Mouse (Mus musculus) megakaryocyte, embryonic 14.5 days (primary cell): ENCODE measurements around the gene Serbp1. TPM values are rescaled to one million over a fixed set of nuclear protein-coding genes. Genes with fewer than 3 reads are reported as not detected.

ENCODE experiments used
- H3K27me3 ChIP-seq: replicated peaks from 2 replicates; pipeline ENCODE3; 2012; ENCODE audit warnings: inconsistent platforms
- H3K36me3 ChIP-seq: replicated peaks from 2 replicates; pipeline ENCODE3; 2012; ENCODE audit warnings: low read length, inconsistent platforms, mixed read lengths
- H3K4me1 ChIP-seq: 2 replicates; pipeline ENCODE4 v1.6.1; 2012; ENCODE audit warnings: inconsistent platforms
- H3K4me3 ChIP-seq: replicated peaks from 2 replicates; pipeline ENCODE3; 2012; ENCODE audit warnings: moderate library complexity, mild to moderate bottlenecking, inconsistent platforms
- H3K9me3 ChIP-seq: 2 replicates; pipeline ENCODE4 v1.6.1; 2012; ENCODE audit warnings: inconsistent platforms
- FLI1 ChIP-seq: IDR thresholded peaks from 2 replicates; pipeline ENCODE4 v1.6.1; 2012; ENCODE audit warnings: low read length, inconsistent platforms, mixed read lengths
- GATA1 ChIP-seq: IDR thresholded peaks from 3 replicates; pipeline ENCODE4 v1.6.1; 2012; ENCODE audit warnings: mixed read lengths, low read length, inconsistent platforms, borderline replicate concordance
- polyA plus RNA-seq: library from polyadenylated mRNA; stranded (reverse); fragments of >175 nt; gene quantifications from 2 replicates; pipeline ENCODE4 v1.2.3, GENCODE M21; 2012; ENCODE audit warnings: low replicate concordance; ENCODE audit not compliant: insufficient read depth

Serbp1 gene
- polyA plus RNA-seq, 1 experiment = 1,065 TPM

- Histone ChIP-seq H3K27me3 (no peaks in the 10 kb centered on the region), H3K4me3 (no peak overlapping the region), H3K4me1 (peaks cover 31% of the 10 kb centered on the region), H3K36me3 (no peaks in the 10 kb centered on the region), H3K9me3 (no peaks in the 10 kb centered on the region)
- TF ChIP-seq GATA1 (no peak), FLI1 (no peak)
Measured at GRCm38 (mm10) chr6:67337943-67338342, 100.0 kb downstream of the Serbp1 start.

DNA sequence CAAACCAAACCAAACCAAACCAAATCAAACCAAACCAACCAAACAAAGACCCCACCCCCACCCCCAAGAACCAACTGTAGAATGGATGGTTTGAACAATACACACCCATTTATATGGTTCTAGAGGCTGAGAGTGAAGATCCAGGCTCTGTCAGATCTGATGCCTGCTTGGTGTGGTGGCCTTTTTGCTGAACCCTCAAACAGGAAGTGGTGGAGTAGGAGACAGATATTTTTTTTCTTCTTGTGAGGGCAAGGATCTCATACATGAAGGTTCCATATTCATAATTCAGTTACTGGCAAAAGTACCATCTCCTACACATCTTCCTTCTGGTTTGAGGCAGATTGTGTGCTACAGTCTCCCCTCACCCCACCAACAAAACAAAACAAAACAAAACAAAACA is 101.5 kb downstream of the Serbp1 start:
- no peaks in the 10 kb centered on the region for H3K36me3 ChIP-seq
- no peaks in the 10 kb centered on the region for H3K27me3 ChIP-seq
- H3K9me3 ChIP-seq = no peaks in the 10 kb centered on the region
- no peak overlapping the region for H3K4me3 ChIP-seq
- H3K4me1 ChIP-seq = peaks cover 31% of the 10 kb centered on the region
- TF ChIP-seq FLI1 (no peak), GATA1 (no peak)

Other genes with a start within 250 kb of the Serbp1 start
- 88.5 and 148 TPM in 2 replicates for gene Gadd45a, start 200.7 kb upstream of the Serbp1 start, polyA plus RNA-seq
- 0.03 TPM in 1 of 2 replicates, not detected in the other for gene Il12rb2, start 138.0 kb downstream of the Serbp1 start, polyA plus RNA-seq